Mouse (Mus musculus) CD4-positive, CD25-positive, alpha-beta regulatory T cell, adult 4 months (primary cell): Measurements from ENCODE around the gene 4933427I04Rik. TPM values are rescaled to one million over a fixed set of nuclear protein-coding genes. Genes with fewer than 3 reads are reported as not detected.

Experiments
- ATAC-seq: one replicate; pipeline ENCODE4 v1.8.0; 2017
- polyA plus RNA-seq, 2 experiments: library from polyadenylated mRNA; unstranded; fragments of 100-300 nt; shearing (Covaris generic); gene quantifications; one replicate each; pipeline ENCODE4 v1.2.1; 2017

Gene 4933427I04Rik
- not detected for polyA plus RNA-seq

- ATAC-seq: no peak
Measured at GRCm38 (mm10) chr4:123859379-123859778, at the start of gene 4933427I04Rik. 4933427I04Rik (plus strand) TSS chr4:123859679.

- no peak for ATAC-seq
Measured at GRCm38 (mm10) chr4:123810475-123811295, 48.8 kb upstream of the 4933427I04Rik start.

- no peak for ATAC-seq
Measured at GRCm38 (mm10) chr4:123812525-123812924, 47.0 kb upstream of the 4933427I04Rik start.

- no peak for ATAC-seq
Measured at GRCm38 (mm10) chr4:123814030-123814501, 45.4 kb upstream of the 4933427I04Rik start.

- ATAC-seq: no peak
Measured at GRCm38 (mm10) chr4:123819093-123819610, 40.3 kb upstream of the 4933427I04Rik start.

GRCm38 (mm10) chr4:123842126-123842525 is 17.4 kb upstream of the 4933427I04Rik start:
- no peak for ATAC-seq

GRCm38 (mm10) chr4:123856888-123857287 is 2.6 kb upstream of the 4933427I04Rik start:
- ATAC-seq: no peak

DNA sequence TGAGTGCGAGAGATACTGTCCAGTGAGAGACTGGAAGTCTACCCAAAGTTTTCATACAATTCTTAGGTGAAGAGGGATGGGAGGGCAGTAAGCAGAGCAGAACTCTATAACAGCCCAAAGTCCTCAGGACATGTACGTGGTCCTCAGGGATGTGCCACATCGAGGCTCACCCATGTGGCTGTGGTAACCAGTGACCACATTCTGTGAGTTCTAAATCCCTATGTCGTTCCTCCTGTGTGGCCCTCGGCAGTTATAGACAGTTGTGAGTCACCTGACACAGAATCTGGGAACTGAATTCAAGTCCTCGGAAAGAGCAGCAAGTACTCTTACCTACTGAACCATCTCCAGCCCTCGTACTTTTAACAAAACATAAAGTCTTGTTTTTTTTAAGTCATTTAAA is 1.4 kb upstream of the 4933427I04Rik start:
- ATAC-seq: no peak

DNA sequence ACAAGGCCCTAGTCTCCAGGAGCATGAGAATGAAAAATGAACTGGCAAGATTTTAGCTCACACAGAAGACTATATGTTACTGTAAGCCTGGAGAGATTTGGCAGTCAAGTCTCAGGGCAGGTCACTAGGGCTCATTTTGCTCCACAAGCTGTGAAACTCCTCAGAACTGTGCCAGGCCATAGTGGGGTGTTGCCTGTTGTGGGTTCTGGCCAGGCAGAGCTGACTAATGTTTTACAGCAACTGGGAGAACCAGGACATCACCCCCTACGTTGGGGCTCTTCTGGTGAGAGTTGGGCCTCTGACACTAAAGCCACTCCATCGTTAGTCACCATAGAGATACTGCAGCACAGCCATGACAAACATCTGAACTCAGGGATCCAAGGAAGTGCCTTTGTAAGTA is 324 bp downstream of the 4933427I04Rik start:
- ATAC-seq: no peak

- no peak for ATAC-seq
Measured at GRCm38 (mm10) chr4:123860621-123861020, 1.1 kb downstream of the 4933427I04Rik start.

DNA sequence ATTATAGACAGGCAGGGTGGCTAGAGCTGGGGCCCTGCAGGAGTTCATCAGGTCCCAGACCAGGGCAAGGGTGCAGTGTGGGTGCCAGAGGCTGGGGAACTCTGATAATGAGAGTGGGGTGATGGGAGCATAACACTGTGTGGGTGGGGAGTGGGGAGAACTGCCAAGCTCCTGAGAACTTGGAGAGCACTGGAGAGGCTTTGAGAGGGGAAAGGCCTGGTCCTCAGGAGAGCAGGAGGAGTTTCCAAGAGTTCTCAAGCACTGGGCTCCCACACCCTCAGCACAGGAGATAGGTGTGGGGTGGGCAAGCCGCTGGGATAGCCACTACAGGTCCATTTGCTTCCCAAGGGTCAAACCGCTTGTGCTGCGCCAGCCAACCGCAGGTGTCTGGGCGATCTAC is 34.2 kb downstream of the 4933427I04Rik start:
- no peak for ATAC-seq

- ATAC-seq: no peak
Measured at GRCm38 (mm10) chr4:123894295-123894694, 34.8 kb downstream of the 4933427I04Rik start.

GRCm38 (mm10) chr4:123898696-123899095 is 39.2 kb downstream of the 4933427I04Rik start:
- ATAC-seq: peak; percentile 71

GRCm38 (mm10) chr4:123903432-123903831 is 44.0 kb downstream of the 4933427I04Rik start:
- ATAC-seq: no peak

- ATAC-seq: peak; percentile 99
Measured at GRCm38 (mm10) chr4:123904333-123905125, 45.0 kb downstream of the 4933427I04Rik start, which contains the start of gene Mycbp. Mycbp (plus strand) TSS chr4:123904832.

DNA sequence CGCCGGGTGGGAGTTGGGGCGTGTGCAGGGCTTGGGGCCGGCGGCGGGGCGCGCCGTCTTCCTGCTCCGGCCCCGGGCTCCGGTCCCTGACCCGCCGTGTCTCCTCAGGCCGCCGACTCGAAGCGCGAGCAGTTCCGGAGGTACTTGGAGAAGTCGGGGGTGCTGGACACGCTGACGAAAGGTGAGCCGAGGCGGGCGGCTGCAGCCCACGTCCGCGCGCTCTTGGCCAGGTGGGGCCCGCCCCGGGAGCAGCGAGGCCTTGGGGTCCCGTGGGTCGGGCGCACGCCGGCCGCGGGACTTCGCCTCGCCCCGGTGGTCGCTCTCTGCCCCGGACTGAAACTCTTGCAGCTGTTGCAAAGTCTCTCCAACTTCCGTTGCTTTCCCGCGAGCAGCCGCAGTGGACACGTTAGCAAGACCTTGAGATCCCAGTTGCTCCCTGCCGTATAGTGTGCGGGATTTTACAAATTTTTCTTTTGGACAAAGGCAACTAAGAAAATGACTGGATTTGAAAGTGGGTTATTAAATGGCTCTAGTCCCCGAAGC is 45.7 kb downstream of the 4933427I04Rik start:
- ATAC-seq: peak; percentile 1

DNA sequence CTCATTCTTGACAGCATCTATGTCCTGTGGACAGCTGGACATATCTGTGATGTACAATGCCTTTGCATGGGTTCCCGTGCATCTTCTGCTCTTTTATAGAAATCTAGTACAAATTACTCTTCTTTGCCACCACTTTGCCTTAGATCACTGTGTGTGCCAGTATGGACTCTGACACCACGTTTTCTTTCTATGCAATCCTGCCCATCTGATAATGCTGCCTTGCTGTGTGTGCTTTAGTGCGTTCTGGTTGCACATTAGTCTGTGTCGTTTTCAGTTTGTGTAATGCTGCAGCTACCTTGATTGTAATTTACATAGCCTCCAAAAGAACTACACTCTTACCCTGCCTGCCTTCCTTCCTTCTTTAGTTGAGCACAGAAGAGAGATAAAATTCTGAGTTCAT is 52.0 kb downstream of the 4933427I04Rik start:
- ATAC-seq: no peak

DNA sequence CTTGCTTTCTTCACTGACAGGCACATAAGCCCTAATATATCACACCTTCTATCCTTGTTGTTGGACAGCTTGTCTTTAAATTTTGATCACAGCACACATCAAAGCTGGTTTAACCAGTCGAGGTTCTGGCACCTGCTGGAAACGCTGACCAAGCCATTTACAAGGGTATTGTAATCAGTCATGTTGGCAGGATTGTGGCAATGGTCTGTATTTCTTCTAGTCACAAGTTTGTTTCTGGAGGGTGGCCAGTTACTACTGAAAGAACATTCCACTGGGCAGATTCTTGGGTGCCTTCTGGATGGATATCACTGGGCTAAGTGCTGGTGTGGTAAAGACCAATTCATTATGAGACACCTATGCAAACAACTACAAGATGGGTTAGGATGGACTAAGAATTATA is 53.0 kb downstream of the 4933427I04Rik start:
- no peak for ATAC-seq
